Mouse (Mus musculus) left cerebral cortex, adult 2 months (tissue): ENCODE data around the gene Coq8a. TPM values are rescaled to one million over a fixed set of nuclear protein-coding genes. Genes with fewer than 3 reads are reported as not detected.

Experiments used
- DNase-seq, 2 experiments: peaks; one replicate each; pipeline ENCODE4 v3.0.0; 2021 to 2022; ENCODE audit warnings: low spot score in 2 of 2, mixed read lengths in 1 of 2; ENCODE audit errors: extremely low spot score in 1 of 2
- H3K27ac ChIP-seq: fragments of 200-600 bp; 2 replicates; pipeline ENCODE4 v1.8.1; 2022
- H3K4me3 ChIP-seq: fragments of 200-600 bp; 2 replicates; pipeline ENCODE4 v1.8.1; 2022
- CTCF ChIP-seq: fragments of 200-600 bp; IDR thresholded peaks from 2 replicates; pipeline ENCODE4 v1.8.1; 2022; ENCODE audit warnings: antibody characterized with exemption, mild to moderate bottlenecking, moderate library complexity
- intact Hi-C: fragments of 180-260 bp; cut with DNase I; formaldehyde crosslinking; loops from one replicate; pipeline ENCODE4 v1.15.1; 2025
- total RNA-seq, 2 experiments: library from RNA; stranded (reverse); gene quantifications; 2 replicates each; pipeline ENCODE4 v1.2.3; 2021

Gene Coq8a
- total RNA-seq, 2 experiments from 2014 or later = 44.0 to 50.0 TPM

DNA sequence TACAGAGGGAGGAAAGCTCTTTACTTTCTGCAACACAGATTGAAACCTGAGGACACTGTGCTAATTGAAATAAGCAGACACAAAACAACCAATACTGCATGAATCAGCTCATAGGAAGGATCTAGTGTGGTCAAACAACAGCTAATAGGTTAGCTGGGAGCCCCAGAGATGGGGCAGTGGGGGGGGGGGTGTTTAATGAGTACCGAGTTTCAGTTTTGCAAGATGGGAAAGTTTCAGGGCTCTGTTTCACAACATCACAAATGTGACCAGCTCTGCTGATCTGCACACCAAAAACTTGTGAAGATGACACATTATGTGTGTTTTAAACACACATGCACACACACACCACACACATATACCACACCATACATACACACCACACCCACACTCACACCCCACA lies 22.6 kb upstream of the Coq8a start:
- Histone ChIP-seq H3K4me3 (no peak overlapping the region), H3K27ac (no peak overlapping the region)
- intact Hi-C loops = no loop called here
- no peak for TF ChIP-seq CTCF
- DNase-seq = no peak

DNA sequence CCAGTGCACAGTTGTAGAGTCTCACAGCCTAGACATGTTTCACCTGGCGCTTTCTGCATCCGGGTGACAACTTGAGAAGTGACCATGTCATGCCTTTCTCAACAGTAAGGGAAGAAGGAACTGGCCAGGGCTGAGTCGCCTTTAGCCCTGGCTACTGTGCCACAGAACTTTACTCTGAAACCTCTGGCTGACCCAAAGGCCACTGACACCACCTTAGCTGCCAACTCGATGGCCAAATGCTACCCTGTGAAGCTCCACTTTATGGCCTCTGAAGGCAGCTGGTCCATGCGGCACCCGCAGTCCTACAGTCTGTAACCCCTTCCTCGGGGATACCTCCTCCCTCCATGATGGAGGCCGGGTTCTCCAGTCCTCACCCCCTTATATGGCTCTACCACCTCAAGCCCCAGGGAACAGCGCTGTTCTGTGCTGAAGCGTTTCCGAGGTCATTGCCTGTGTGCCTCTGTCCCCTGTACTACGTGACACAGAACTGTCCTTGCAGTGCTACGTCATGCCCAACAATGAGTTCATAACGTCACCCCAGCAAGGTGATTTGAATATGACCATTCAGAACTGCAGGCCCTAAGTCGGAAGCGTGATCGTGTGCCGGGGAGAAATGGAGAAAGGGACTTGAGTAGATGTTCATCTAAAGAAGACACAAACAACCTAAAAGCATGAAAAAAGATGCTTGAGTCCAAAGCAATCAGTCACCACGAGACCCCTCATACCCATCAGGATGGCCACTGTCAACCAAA lies 21.6 kb upstream of the Coq8a start:
- no peak overlapping the region for H3K27ac ChIP-seq
- intact Hi-C loops = no loop called here
- no peak for TF ChIP-seq CTCF
- DNase-seq = no peak
- no peak overlapping the region for H3K4me3 ChIP-seq

DNA sequence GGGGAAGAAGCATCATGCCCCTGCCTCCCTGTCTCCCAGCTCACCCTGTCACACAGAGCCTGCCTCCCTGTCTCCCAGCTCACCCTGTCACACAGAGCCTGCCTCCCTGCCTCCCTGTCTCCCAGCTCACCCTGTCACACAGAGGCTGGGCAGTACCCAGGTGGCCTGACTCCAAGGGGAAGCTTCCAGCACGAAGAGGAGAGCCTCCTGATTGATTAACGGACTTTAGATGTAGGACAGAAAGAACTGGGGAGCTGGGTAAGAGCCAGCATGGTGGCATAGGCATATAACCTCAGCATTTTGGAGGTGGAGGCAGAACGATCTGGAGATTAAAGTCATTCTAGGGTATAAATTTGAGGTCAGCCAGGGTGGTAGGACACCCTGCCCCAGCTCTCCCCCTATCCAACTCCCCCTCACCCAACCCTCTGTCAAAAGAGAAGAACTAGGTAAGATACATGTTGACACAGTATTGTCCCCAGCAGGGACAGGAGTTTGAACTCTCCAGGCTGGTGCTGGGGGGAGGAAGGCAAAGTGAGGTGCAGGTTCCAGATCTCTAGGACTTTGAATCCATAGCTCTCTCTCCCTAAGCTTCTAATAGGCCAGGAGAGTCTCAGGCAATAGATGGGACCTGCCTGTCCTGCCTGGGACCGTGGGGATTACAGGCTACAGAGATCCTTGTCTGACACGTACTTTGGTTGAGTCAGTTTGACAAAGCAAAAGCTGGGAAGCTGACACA lies 17.3 kb upstream of the Coq8a start:
- no peak for DNase-seq
- TF ChIP-seq CTCF = no peak
- intact Hi-C loops = no loop called here
- Histone ChIP-seq H3K27ac (no peak overlapping the region), H3K4me3 (no peak overlapping the region)

DNA sequence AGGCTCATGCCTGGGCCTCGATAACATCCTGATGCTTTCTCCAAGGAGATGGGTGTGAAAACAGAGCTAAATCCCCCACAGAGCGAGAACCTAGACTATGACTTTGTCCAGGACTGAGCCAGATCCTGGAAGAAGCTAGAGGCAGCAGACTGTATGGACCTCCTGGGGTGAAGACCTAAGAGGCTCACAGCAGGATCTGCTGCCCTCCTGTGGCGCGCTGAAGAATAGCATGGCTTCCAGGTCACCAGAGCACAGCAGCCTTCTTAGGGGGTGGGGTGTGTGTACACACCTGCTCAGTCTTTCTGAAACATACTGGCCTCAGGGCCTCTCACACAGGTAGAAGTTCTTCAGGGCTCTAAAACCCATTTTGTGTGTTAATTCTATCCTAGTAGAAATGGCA lies 15.6 kb upstream of the Coq8a start:
- Histone ChIP-seq H3K4me3 (no peak overlapping the region), H3K27ac (no peak overlapping the region)
- TF ChIP-seq CTCF = peak; percentile 98
- DNase-seq = peak; percentile 62 to 63
- intact Hi-C loops = loop anchor here (1.0 to 2.0 kb wide), 2 partner anchors 40 to 362 kb away; no protein-coding TSS in a partner anchor

DNA sequence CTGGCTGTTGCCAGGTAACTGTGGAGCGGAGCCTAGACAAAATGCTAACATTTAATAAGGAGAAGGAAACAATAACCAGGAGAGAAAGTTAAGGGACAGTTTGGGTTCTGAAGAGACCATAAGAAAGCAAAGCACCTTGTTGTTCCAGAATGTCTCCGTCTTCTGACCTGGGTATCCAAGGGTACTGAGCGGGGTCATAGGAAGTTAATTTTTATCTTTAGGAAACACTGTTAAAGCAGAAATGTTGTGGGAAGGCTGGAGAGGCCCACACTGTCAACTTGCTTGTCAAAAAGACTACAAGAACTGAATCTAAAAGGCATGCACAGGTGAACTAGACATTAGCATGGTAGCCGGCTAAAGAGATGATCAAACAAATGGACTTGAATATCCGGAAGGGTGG lies 13.5 kb upstream of the Coq8a start:
- Histone ChIP-seq H3K27ac (no peak overlapping the region), H3K4me3 (no peak overlapping the region)
- intact Hi-C loops = no loop called here
- no peak for TF ChIP-seq CTCF
- DNase-seq = no peak

DNA sequence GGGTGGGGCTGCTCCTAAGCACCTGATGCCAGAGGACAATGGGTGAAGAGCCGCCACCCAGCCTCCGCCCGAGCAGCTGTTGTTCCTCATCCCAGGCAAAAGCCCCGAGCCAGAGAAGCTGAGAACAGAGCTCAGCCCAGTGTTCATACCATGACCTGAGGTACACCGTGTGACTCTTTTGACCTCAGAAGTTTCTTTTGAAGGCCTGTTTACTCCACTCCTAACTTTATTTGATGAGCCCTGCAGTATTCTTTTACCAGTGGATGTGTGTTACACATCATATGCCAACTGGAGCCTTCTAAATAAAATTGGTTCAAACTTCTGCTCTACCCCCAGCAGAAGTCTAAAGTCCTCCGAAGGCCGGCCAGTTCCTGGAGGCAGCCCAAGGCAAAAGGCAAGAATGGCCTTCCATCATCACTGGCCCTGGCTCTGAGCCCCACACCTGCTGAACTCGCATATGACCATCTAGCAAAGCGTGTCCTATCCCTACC lies 11.4 kb upstream of the Coq8a start:
- Histone ChIP-seq H3K27ac (no peak overlapping the region), H3K4me3 (no peak overlapping the region)
- DNase-seq = no peak
- TF ChIP-seq CTCF = no peak
- intact Hi-C loops = no loop called here

DNA sequence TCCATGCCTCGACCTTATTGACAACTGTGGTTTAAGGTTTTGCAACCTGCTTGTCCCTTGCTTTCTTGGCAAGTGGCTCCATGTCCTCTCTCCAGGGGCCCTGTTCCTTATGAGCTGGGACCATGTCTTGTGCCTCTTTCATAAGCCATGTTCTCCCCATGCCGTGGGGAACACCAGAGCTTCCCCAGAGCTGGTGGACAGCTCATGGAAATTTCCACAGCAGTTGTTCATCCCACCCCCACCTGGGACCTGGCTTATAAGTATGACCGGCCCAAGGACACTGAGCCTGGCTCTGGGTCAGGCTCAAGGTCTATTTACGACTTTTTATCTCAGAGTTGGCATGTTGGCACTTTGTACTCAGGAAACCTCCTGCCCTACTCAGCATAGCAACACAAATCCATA lies 10.6 kb upstream of the Coq8a start:
- Histone ChIP-seq H3K27ac (no peak overlapping the region), H3K4me3 (no peak overlapping the region)
- intact Hi-C loops = no loop called here
- DNase-seq = no peak
- TF ChIP-seq CTCF = no peak

DNA sequence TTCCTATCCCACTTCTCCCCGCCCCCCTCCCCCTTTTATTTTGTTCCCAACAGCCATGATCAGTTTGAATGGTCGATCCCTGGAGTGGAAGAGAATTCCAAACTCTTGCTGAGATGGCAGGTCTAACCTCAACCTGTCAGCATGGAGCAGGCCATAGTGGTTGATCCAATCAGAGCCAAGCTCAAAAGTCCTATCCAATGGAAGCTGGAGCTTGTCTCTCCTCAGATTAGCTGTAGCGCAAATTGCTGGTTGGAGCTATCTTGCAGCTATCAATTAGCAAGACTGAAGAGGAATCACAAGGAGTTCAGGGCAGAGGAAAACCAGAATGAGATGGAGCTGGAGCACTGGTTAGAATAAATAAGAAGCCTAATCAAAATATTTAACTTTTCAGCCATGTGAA lies 9.0 kb upstream of the Coq8a start:
- intact Hi-C loops = no loop called here
- Histone ChIP-seq H3K27ac (no peak overlapping the region), H3K4me3 (no peak overlapping the region)
- DNase-seq = no peak
- no peak for TF ChIP-seq CTCF

DNA sequence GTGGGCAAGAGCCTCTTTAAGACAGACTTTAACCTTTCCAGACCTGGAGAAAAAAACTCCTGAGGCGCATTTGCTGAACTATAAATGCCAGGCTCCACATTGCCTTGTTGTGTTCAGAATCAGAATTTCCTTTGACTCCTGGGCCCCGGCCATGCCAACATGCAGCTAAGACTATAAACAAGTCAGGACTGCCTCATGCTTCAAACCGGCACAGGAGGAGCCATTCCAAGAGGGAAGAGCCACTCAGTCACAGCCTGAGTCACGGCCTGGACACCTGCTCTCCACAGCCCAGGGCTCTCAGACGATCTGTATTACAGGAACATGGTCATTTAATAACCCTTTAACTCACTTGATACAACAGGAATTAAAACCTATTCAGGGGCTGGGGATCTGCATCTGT lies 1.3 kb upstream of the Coq8a start:
- intact Hi-C loops = no loop called here
- Histone ChIP-seq H3K27ac (no peak overlapping the region), H3K4me3 (no peak overlapping the region)
- DNase-seq = no peak
- no peak for TF ChIP-seq CTCF

DNA sequence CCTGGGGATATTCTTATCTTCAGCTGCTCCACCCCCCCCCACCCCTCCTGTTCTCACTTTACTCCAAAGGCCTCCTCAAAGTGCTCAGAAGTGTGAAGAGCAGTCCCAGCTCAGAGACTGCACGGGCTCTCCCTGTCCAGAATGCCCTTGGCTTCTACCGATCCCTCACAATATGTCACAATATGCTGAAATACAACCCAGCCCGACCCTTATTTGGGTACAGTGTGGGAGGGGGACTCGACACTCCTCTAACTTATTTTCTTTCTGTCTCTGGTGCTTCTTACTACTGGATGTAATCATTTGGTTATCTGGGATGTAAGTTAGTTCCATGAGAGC lies 281 bp upstream of the Coq8a start:
- intact Hi-C loops = no loop called here
- Histone ChIP-seq H3K27ac (no peak overlapping the region), H3K4me3 (no peak overlapping the region)
- no peak for TF ChIP-seq CTCF
- no peak for DNase-seq

DNA sequence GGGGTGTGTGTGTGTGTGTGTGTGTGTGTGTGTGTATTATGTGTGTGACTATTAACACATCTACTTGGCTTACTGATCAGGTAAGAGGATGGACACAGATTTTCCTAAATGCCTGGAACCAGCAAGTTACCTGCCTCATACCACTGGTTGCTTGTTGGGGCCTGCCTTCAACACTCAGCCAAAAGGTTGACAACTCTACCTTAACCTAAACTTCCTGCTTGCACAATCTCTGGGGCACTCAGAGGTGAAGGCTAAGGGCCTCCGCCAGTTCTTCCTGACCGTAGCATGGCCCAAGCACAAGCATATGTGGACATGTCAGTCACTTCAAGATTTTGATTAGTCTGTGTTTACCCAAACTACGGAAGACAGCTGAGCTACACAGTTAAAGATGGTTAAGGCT lies 1.4 kb downstream of the Coq8a start:
- intact Hi-C loops = no loop called here
- Histone ChIP-seq H3K27ac (no peak overlapping the region), H3K4me3 (no peak overlapping the region)
- no peak for DNase-seq
- no peak for TF ChIP-seq CTCF

DNA sequence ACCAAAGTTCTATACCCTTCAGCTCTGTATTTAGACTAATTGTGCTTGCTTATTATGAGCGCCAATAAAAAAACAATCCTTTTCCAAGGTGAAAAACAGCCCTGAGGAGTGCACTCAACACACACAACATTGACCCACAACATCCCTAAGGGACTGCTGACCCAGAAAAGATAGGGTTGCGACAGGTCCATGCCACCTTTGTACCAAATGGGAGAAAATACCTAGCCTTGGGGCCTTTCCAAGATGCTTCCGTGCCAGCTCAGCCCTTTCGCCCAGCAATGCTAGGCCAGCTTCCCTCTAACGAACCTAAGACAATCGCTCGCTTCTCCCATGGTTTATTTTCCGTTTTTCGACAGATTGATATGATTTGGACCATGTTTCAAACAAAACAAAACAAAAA lies 2.9 kb downstream of the Coq8a start:
- TF ChIP-seq CTCF = no peak
- no peak for DNase-seq
- Histone ChIP-seq H3K27ac (peak overlapping the region; percentile 42), H3K4me3 (peak overlapping the region; percentile 45)
- intact Hi-C loops = no loop called here
